Mouse (Mus musculus) kidney, adult 9 months (tissue): ENCODE measurements around the gene Lsm4.

Source experiments
- DNase-seq: peaks from one replicate; pipeline ENCODE4 v3.0.0; 2022

Lsm4 gene

GRCm38 (mm10) chr8:70673079-70673856 is at the start of gene Lsm4:
Gene Lsm4, plus strand, starts transcription at chr8:70673248.
- peak; percentile 99 for DNase-seq

GRCm38 (mm10) chr8:70625104-70625503 is 47.9 kb upstream of the Lsm4 start:
- DNase-seq, result peak; percentile 79

GRCm38 (mm10) chr8:70627041-70627440 is 46.0 kb upstream of the Lsm4 start:
- no peak for DNase-seq

GRCm38 (mm10) chr8:70628986-70629490 is 44.0 kb upstream of the Lsm4 start:
- DNase-seq, result no peak

GRCm38 (mm10) chr8:70629574-70630531 is 43.2 kb upstream of the Lsm4 start:
- peak; percentile 91 for DNase-seq

GRCm38 (mm10) chr8:70630532-70631381 is 42.3 kb upstream of the Lsm4 start:
- peak; percentile 88 for DNase-seq

- peak; percentile 84 for DNase-seq
These were observed 41.6 kb upstream of the Lsm4 start for GRCm38 (mm10) chr8:70631436-70631835.

GRCm38 (mm10) chr8:70632346-70632892 is 40.6 kb upstream of the Lsm4 start, which contains the start of gene Gdf15:
Gene Gdf15, minus strand, starts transcription at chr8:70632456.
- DNase-seq, result no peak

- peak; percentile 90 for DNase-seq
These were observed 39.0 kb upstream of the Lsm4 start for GRCm38 (mm10) chr8:70634066-70634465.

GRCm38 (mm10) chr8:70635527-70635926 is 37.5 kb upstream of the Lsm4 start:
- peak; percentile 85 for DNase-seq

GRCm38 (mm10) chr8:70636838-70637237 is 36.2 kb upstream of the Lsm4 start:
- peak; percentile 75 for DNase-seq

GRCm38 (mm10) chr8:70638752-70639151 is 34.3 kb upstream of the Lsm4 start:
- no peak for DNase-seq

GRCm38 (mm10) chr8:70643019-70643418 is 30.0 kb upstream of the Lsm4 start:
- no peak for DNase-seq

GRCm38 (mm10) chr8:70644065-70644464 is 29.0 kb upstream of the Lsm4 start:
- peak; percentile 66 for DNase-seq

- peak; percentile 77 for DNase-seq
These were observed 27.4 kb upstream of the Lsm4 start for GRCm38 (mm10) chr8:70645501-70646224.

- DNase-seq, result no peak
These were observed 26.7 kb upstream of the Lsm4 start for GRCm38 (mm10) chr8:70646369-70646768.

GRCm38 (mm10) chr8:70646775-70647174 is 26.3 kb upstream of the Lsm4 start:
- DNase-seq, result no peak

- peak; percentile 90 for DNase-seq
These were observed 25.5 kb upstream of the Lsm4 start for GRCm38 (mm10) chr8:70647343-70648163.

GRCm38 (mm10) chr8:70648164-70648442 is 24.9 kb upstream of the Lsm4 start:
- peak; percentile 74 for DNase-seq

GRCm38 (mm10) chr8:70648921-70649320 is 24.1 kb upstream of the Lsm4 start:
- DNase-seq, result no peak

- DNase-seq, result peak; percentile 96
These were observed 23.7 kb upstream of the Lsm4 start for GRCm38 (mm10) chr8:70649324-70649723.
